Mouse (Mus musculus): Measurements from ENCODE around the gene Awat1. TPM values are rescaled to one million over a fixed set of nuclear protein-coding genes. Genes with fewer than 3 reads are reported as not detected.
A peak's percentile ranks its signal among the peaks of the same experiment; 100 is the strongest.

Gene Awat1
- polyA plus RNA-seq (2015; fragmentation: Nextera tagmentation; extraction: Ambion mirVana) = not detected in 2 replicates

- Histone ChIP-seq H3K9ac (ENCODE audit: low read depth, low read length) (no peak within 1 kb of the TSS), H3K4me1 (ENCODE audit: control insufficient read depth, low read depth, low read length) (no peaks in the 10 kb centered on the region), H3K36me3 (ENCODE audit: control insufficient read depth, insufficient read depth) (no peaks in the 10 kb centered on the region), H3K4me2 (ENCODE audit: low read depth, low read length) (no peak within 1 kb of the TSS), H3K4me3 (ENCODE audit: low read depth, low read length) (no peak within 1 kb of the TSS), H3K9me3 (replicated peaks; ENCODE audit: control insufficient read depth, low read length) (no peaks in the 10 kb centered on the region), H3K27me3 (ENCODE audit: control insufficient read depth, insufficient read depth, low read depth, low read length) (no peaks in the 10 kb centered on the region), H3K27ac (ENCODE audit: low read length) (no peak within 1 kb of the TSS)
- no peak for ATAC-seq (ENCODE audit: low read depth)
- WGBS (ENCODE audit: insufficient replicate concordance) = 55% methylated on average over 1 of the region's 1 CpGs
These were observed at the start of gene Awat1 for GRCm38 (mm10) chrX:100571951-100572350. Gene Awat1 (plus strand): TSS chrX:100572251.

GRCm38 (mm10) chrX:100524471-100524870 is 47.6 kb upstream of the Awat1 start, which contains the start of gene Dgat2l6:
Gene Dgat2l6 (plus strand): TSS chrX:100524838.
- no peak within 1 kb of the TSS for H3K4me3 ChIP-seq (ENCODE audit: low read depth, low read length)
- 66% methylated on average over 4 of the region's 4 CpGs for WGBS (ENCODE audit: insufficient replicate concordance)
- no peaks in the 10 kb centered on the region; the same call in 1 of the 2 replicates for H3K27me3 ChIP-seq (ENCODE audit: control insufficient read depth, insufficient read depth, low read depth, low read length)
- no peaks in the 10 kb centered on the region for H3K36me3 ChIP-seq (ENCODE audit: control insufficient read depth, insufficient read depth)
- no peak within 1 kb of the TSS for H3K4me2 ChIP-seq (ENCODE audit: low read depth, low read length)
- no peak within 1 kb of the TSS for H3K9ac ChIP-seq (ENCODE audit: low read depth, low read length)
- H3K4me1 ChIP-seq (ENCODE audit: control insufficient read depth, low read depth, low read length) = no peaks in the 10 kb centered on the region
- no peak within 1 kb of the TSS for H3K27ac ChIP-seq (ENCODE audit: low read length)
- H3K9me3 ChIP-seq (replicated peaks; ENCODE audit: control insufficient read depth, low read length) = no peaks in the 10 kb centered on the region
- ATAC-seq (ENCODE audit: low read depth) = no peak

- no peak for ATAC-seq (ENCODE audit: low read depth)
- H3K36me3 ChIP-seq (ENCODE audit: control insufficient read depth, insufficient read depth) = no peaks in the 10 kb centered on the region
- no peaks in the 10 kb centered on the region for H3K9me3 ChIP-seq (replicated peaks; ENCODE audit: control insufficient read depth, low read length)
- no peak overlapping the region for H3K4me3 ChIP-seq (ENCODE audit: low read depth, low read length)
- H3K27ac ChIP-seq (ENCODE audit: low read length) = no peak overlapping the region
- no peak overlapping the region for H3K4me2 ChIP-seq (ENCODE audit: low read depth, low read length)
- H3K27me3 ChIP-seq (ENCODE audit: control insufficient read depth, insufficient read depth, low read depth, low read length) = no peaks in the 10 kb centered on the region
- no peaks in the 10 kb centered on the region for H3K4me1 ChIP-seq (ENCODE audit: control insufficient read depth, low read depth, low read length)
- WGBS (ENCODE audit: insufficient replicate concordance) = 56% methylated on average over 3 of the region's 3 CpGs
- H3K9ac ChIP-seq (ENCODE audit: low read depth, low read length) = no peak overlapping the region
These were observed 16.0 kb upstream of the Awat1 start for GRCm38 (mm10) chrX:100556026-100556425.

GRCm38 (mm10) chrX:100565696-100566095 is 6.4 kb upstream of the Awat1 start:
- H3K4me1 ChIP-seq (ENCODE audit: control insufficient read depth, low read depth, low read length) = no peaks in the 10 kb centered on the region
- no peaks in the 10 kb centered on the region; the same call in 1 of the 2 replicates for H3K27me3 ChIP-seq (ENCODE audit: control insufficient read depth, insufficient read depth, low read depth, low read length)
- no peak overlapping the region for H3K4me2 ChIP-seq (ENCODE audit: low read depth, low read length)
- H3K36me3 ChIP-seq (ENCODE audit: control insufficient read depth, insufficient read depth) = no peaks in the 10 kb centered on the region
- ATAC-seq (ENCODE audit: low read depth) = no peak
- 74% methylated on average over 3 of the region's 3 CpGs for WGBS (ENCODE audit: insufficient replicate concordance)
- H3K9ac ChIP-seq (ENCODE audit: low read depth, low read length) = no peak overlapping the region
- no peak overlapping the region for H3K4me3 ChIP-seq (ENCODE audit: low read depth, low read length)
- no peak overlapping the region for H3K27ac ChIP-seq (ENCODE audit: low read length)
- H3K9me3 ChIP-seq (replicated peaks; ENCODE audit: control insufficient read depth, low read length) = no peaks in the 10 kb centered on the region

GRCm38 (mm10) chrX:100594791-100595190 is 22.7 kb downstream of the Awat1 start, which contains the start of gene P2ry4:
Gene P2ry4 (minus strand): TSS chrX:100594869.
- Histone ChIP-seq H3K4me2 (ENCODE audit: low read depth, low read length) (no peak within 1 kb of the TSS), H3K27ac (ENCODE audit: low read length) (no peak within 1 kb of the TSS), H3K4me1 (ENCODE audit: control insufficient read depth, low read depth, low read length) (no peaks in the 10 kb centered on the region), H3K27me3 (ENCODE audit: control insufficient read depth, insufficient read depth, low read depth, low read length) (peaks cover 3% of the 10 kb centered on the region; the same call in 1 of the 2 replicates), H3K36me3 (ENCODE audit: control insufficient read depth, insufficient read depth) (no peaks in the 10 kb centered on the region), H3K9ac (ENCODE audit: low read depth, low read length) (no peak within 1 kb of the TSS), H3K9me3 (replicated peaks; ENCODE audit: control insufficient read depth, low read length) (no peaks in the 10 kb centered on the region), H3K4me3 (ENCODE audit: low read depth, low read length) (no peak within 1 kb of the TSS)
- 42% methylated on average over 4 of the region's 4 CpGs for WGBS (ENCODE audit: insufficient replicate concordance)
- ATAC-seq (ENCODE audit: low read depth) = peak; percentile 56

- Histone ChIP-seq H3K27me3 (ENCODE audit: control insufficient read depth, insufficient read depth, low read depth, low read length) (no peaks in the 10 kb centered on the region; the same call in 1 of the 2 replicates), H3K4me1 (ENCODE audit: control insufficient read depth, low read depth, low read length) (no peaks in the 10 kb centered on the region), H3K9me3 (replicated peaks; ENCODE audit: control insufficient read depth, low read length) (no peaks in the 10 kb centered on the region), H3K36me3 (ENCODE audit: control insufficient read depth, insufficient read depth) (no peaks in the 10 kb centered on the region), H3K4me2 (ENCODE audit: low read depth, low read length) (no peak overlapping the region), H3K9ac (ENCODE audit: low read depth, low read length) (no peak overlapping the region), H3K4me3 (ENCODE audit: low read depth, low read length) (no peak overlapping the region), H3K27ac (ENCODE audit: low read length) (no peak overlapping the region)
- 27% methylated on average over 5 of the region's 5 CpGs for WGBS (ENCODE audit: insufficient replicate concordance)
- 0 out of 2 replicates have a peak, but pooled peaks have one; percentile 24 for ATAC-seq (ENCODE audit: low read depth)
These were observed 25.4 kb downstream of the Awat1 start for GRCm38 (mm10) chrX:100597439-100597838.

GRCm38 (mm10) chrX:100599755-100600154 is 27.7 kb downstream of the Awat1 start:
- WGBS (ENCODE audit: insufficient replicate concordance) = 62% methylated on average over 4 of the region's 4 CpGs
- Histone ChIP-seq H3K36me3 (ENCODE audit: control insufficient read depth, insufficient read depth) (no peaks in the 10 kb centered on the region), H3K4me1 (ENCODE audit: control insufficient read depth, low read depth, low read length) (no peaks in the 10 kb centered on the region), H3K4me3 (ENCODE audit: low read depth, low read length) (no peak overlapping the region), H3K27ac (ENCODE audit: low read length) (no peak overlapping the region), H3K9me3 (replicated peaks; ENCODE audit: control insufficient read depth, low read length) (no peaks in the 10 kb centered on the region), H3K27me3 (ENCODE audit: control insufficient read depth, insufficient read depth, low read depth, low read length) (no peaks in the 10 kb centered on the region; the same call in 1 of the 2 replicates), H3K4me2 (ENCODE audit: low read depth, low read length) (no peak overlapping the region), H3K9ac (ENCODE audit: low read depth, low read length) (no peak overlapping the region)
- ATAC-seq (ENCODE audit: low read depth) = no peak

GRCm38 (mm10) chrX:100605314-100605713 is 33.3 kb downstream of the Awat1 start, which contains the start of gene Arr3:
Gene Arr3 (plus strand): TSS chrX:100605497.
- H3K36me3 ChIP-seq (ENCODE audit: control insufficient read depth, insufficient read depth) = no peaks in the 10 kb centered on the region
- no peak within 1 kb of the TSS for H3K27ac ChIP-seq (ENCODE audit: low read length)
- H3K9me3 ChIP-seq (replicated peaks; ENCODE audit: control insufficient read depth, low read length) = no peaks in the 10 kb centered on the region
- no peak within 1 kb of the TSS for H3K4me2 ChIP-seq (ENCODE audit: low read depth, low read length)
- no peak for ATAC-seq (ENCODE audit: low read depth)
- no peak within 1 kb of the TSS for H3K4me3 ChIP-seq (ENCODE audit: low read depth, low read length)
- no peaks in the 10 kb centered on the region for H3K4me1 ChIP-seq (ENCODE audit: control insufficient read depth, low read depth, low read length)
- WGBS (ENCODE audit: insufficient replicate concordance) = 59% methylated on average over 1 of the region's 1 CpGs
- no peaks in the 10 kb centered on the region for H3K27me3 ChIP-seq (ENCODE audit: control insufficient read depth, insufficient read depth, low read depth, low read length)
- no peak within 1 kb of the TSS for H3K9ac ChIP-seq (ENCODE audit: low read depth, low read length)

- H3K27ac ChIP-seq (ENCODE audit: low read length) = no peak overlapping the region
- 45% methylated on average over 3 of the region's 3 CpGs for WGBS (ENCODE audit: insufficient replicate concordance)
- H3K4me2 ChIP-seq (ENCODE audit: low read depth, low read length) = no peak overlapping the region
- no peaks in the 10 kb centered on the region for H3K4me1 ChIP-seq (ENCODE audit: control insufficient read depth, low read depth, low read length)
- peaks cover 7% of the 10 kb centered on the region; the same call in 1 of the 2 replicates for H3K36me3 ChIP-seq (ENCODE audit: control insufficient read depth, insufficient read depth)
- ATAC-seq (ENCODE audit: low read depth) = no peak
- H3K4me3 ChIP-seq (ENCODE audit: low read depth, low read length) = no peak overlapping the region
- H3K9me3 ChIP-seq (replicated peaks; ENCODE audit: control insufficient read depth, low read length) = no peaks in the 10 kb centered on the region
- no peak overlapping the region for H3K9ac ChIP-seq (ENCODE audit: low read depth, low read length)
- H3K27me3 ChIP-seq (ENCODE audit: control insufficient read depth, insufficient read depth, low read depth, low read length) = peaks cover 2% of the 10 kb centered on the region
These were observed 46.4 kb downstream of the Awat1 start for GRCm38 (mm10) chrX:100618488-100618887.
